Mouse (Mus musculus) kidney, adult 2 months (tissue): ENCODE data around the gene Bcar3.

Source experiments
- CTCF ChIP-seq: fragments of 200-500 bp; conservative IDR thresholded peaks from 2 replicates; pipeline ENCODE4 v1.5.1; 2011; ENCODE audit warnings: low read depth, mild to moderate bottlenecking, control low read depth, low read length, moderate library complexity, mixed read lengths; ENCODE audit not compliant: insufficient read depth, insufficient read length
- POLR2A ChIP-seq: fragments of 200-500 bp; IDR thresholded peaks from one replicate; pipeline ENCODE4 v1.6.1; 2011; ENCODE audit warnings: low read depth, low read length, control low read depth

DNA sequence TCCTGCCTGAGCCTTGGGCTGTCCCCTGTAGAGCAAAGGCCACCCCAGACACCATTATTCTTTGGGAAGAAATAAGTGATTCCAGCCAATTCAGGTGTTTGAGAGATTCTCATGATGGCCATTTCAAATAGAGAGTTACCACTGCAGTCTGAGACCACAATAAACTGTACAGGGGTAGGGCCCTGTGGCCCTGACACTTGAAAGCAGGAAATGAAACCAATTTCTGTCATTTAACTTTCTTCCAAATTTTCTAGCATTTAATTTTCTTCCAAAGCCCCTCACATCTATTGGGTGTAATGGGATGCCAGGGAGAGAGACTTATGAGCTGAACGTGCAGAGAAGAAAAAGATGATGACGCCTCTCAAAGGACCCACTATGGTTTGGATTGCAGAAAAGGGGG lies 97.2 kb downstream of the Bcar3 start:
- TF ChIP-seq POLR2A = no peak
- no peak for TF ChIP-seq CTCF
